Mouse (Mus musculus) liver, embryonic 14.5 days (tissue): Measurements from ENCODE around the gene Ppp1r9b.

Experiments used
- CTCF ChIP-seq: IDR thresholded peaks from 2 replicates; pipeline ENCODE4 v1.5.1; 2016; ENCODE audit warnings: antibody characterized with exemption, low read depth, control low read depth
- EP300 ChIP-seq: IDR thresholded peaks from 2 replicates; pipeline ENCODE4 v1.6.1; 2016; ENCODE audit warnings: antibody characterized with exemption, low read depth

GRCm38 (mm10) chr11:94958065-94958858 is 32.6 kb upstream of the Ppp1r9b start:
- no peak for TF ChIP-seq EP300
- no peak for TF ChIP-seq CTCF
